Mouse (Mus musculus): ENCODE results near the gene Trpm8. TPM values are rescaled to one million over a fixed set of nuclear protein-coding genes. Genes with fewer than 3 reads are reported as not detected.

Gene Trpm8
- total RNA-seq, 1 experiment from 2014 or later: not detected

GRCm38 (mm10) chr1:88304261-88304985 lies 27.0 kb downstream of the Trpm8 start:
- ATAC-seq (replicated peaks in 1 of 2; ENCODE audit: insufficient read depth in 1 of 2, low FRiP score in 2 of 2, low TSS enrichment in 1 of 2, low read depth in 1 of 2, poor library complexity in 2 of 2, severe bottlenecking in 2 of 2): no peak

GRCm38 (mm10) chr1:88305018-88305795 lies 27.7 kb downstream of the Trpm8 start:
- no peak for ATAC-seq (replicated peaks in 1 of 2; ENCODE audit: insufficient read depth in 1 of 2, low FRiP score in 2 of 2, low TSS enrichment in 1 of 2, low read depth in 1 of 2, poor library complexity in 2 of 2, severe bottlenecking in 2 of 2)

GRCm38 (mm10) chr1:88306543-88306942 lies 29.1 kb downstream of the Trpm8 start:
- ATAC-seq (replicated peaks in 1 of 2; ENCODE audit: insufficient read depth in 1 of 2, low FRiP score in 2 of 2, low TSS enrichment in 1 of 2, low read depth in 1 of 2, poor library complexity in 2 of 2, severe bottlenecking in 2 of 2): no peak

- ATAC-seq (replicated peaks in 1 of 2; ENCODE audit: insufficient read depth in 1 of 2, low FRiP score in 2 of 2, low TSS enrichment in 1 of 2, low read depth in 1 of 2, poor library complexity in 2 of 2, severe bottlenecking in 2 of 2): no peak
Measured at GRCm38 (mm10) chr1:88307180-88307579, 29.7 kb downstream of the Trpm8 start.

GRCm38 (mm10) chr1:88309020-88309419 lies 31.6 kb downstream of the Trpm8 start:
- no peak for ATAC-seq (replicated peaks in 1 of 2; ENCODE audit: insufficient read depth in 1 of 2, low FRiP score in 2 of 2, low TSS enrichment in 1 of 2, low read depth in 1 of 2, poor library complexity in 2 of 2, severe bottlenecking in 2 of 2)

GRCm38 (mm10) chr1:88309905-88310304 lies 32.4 kb downstream of the Trpm8 start:
- ATAC-seq (replicated peaks in 1 of 2; ENCODE audit: insufficient read depth in 1 of 2, low FRiP score in 2 of 2, low TSS enrichment in 1 of 2, low read depth in 1 of 2, poor library complexity in 2 of 2, severe bottlenecking in 2 of 2): 0 out of 4 replicates have a peak, but pooled peaks of 1 of the 2 experiments have one; percentile 14

GRCm38 (mm10) chr1:88310349-88310748 lies 32.9 kb downstream of the Trpm8 start:
- ATAC-seq (replicated peaks in 1 of 2; ENCODE audit: insufficient read depth in 1 of 2, low FRiP score in 2 of 2, low TSS enrichment in 1 of 2, low read depth in 1 of 2, poor library complexity in 2 of 2, severe bottlenecking in 2 of 2): peak in 1 of 2 experiments; percentile 6; a peak in 1 of 4 replicates

- no peak for ATAC-seq (replicated peaks in 1 of 2; ENCODE audit: insufficient read depth in 1 of 2, low FRiP score in 2 of 2, low TSS enrichment in 1 of 2, low read depth in 1 of 2, poor library complexity in 2 of 2, severe bottlenecking in 2 of 2)
Measured at GRCm38 (mm10) chr1:88317279-88317678, 39.8 kb downstream of the Trpm8 start.

- peak in 1 of 2 experiments; percentile 69; a peak in 1 of 4 replicates for ATAC-seq (replicated peaks in 1 of 2; ENCODE audit: insufficient read depth in 1 of 2, low FRiP score in 2 of 2, low TSS enrichment in 1 of 2, low read depth in 1 of 2, poor library complexity in 2 of 2, severe bottlenecking in 2 of 2)
Measured at GRCm38 (mm10) chr1:88318531-88319060, 41.1 kb downstream of the Trpm8 start.

- no peak for ATAC-seq (replicated peaks in 1 of 2; ENCODE audit: insufficient read depth in 1 of 2, low FRiP score in 2 of 2, low TSS enrichment in 1 of 2, low read depth in 1 of 2, poor library complexity in 2 of 2, severe bottlenecking in 2 of 2)
Measured at GRCm38 (mm10) chr1:88320821-88321395, 43.4 kb downstream of the Trpm8 start.

GRCm38 (mm10) chr1:88322146-88322545 lies 44.7 kb downstream of the Trpm8 start:
- no peak for ATAC-seq (replicated peaks in 1 of 2; ENCODE audit: insufficient read depth in 1 of 2, low FRiP score in 2 of 2, low TSS enrichment in 1 of 2, low read depth in 1 of 2, poor library complexity in 2 of 2, severe bottlenecking in 2 of 2)

- ATAC-seq (replicated peaks in 1 of 2; ENCODE audit: insufficient read depth in 1 of 2, low FRiP score in 2 of 2, low TSS enrichment in 1 of 2, low read depth in 1 of 2, poor library complexity in 2 of 2, severe bottlenecking in 2 of 2): no peak
Measured at GRCm38 (mm10) chr1:88323101-88323500, 45.6 kb downstream of the Trpm8 start.

GRCm38 (mm10) chr1:88339481-88339880 lies 62.0 kb downstream of the Trpm8 start:
- no peak for ATAC-seq (replicated peaks in 1 of 2; ENCODE audit: insufficient read depth in 1 of 2, low FRiP score in 2 of 2, low TSS enrichment in 1 of 2, low read depth in 1 of 2, poor library complexity in 2 of 2, severe bottlenecking in 2 of 2)

- ATAC-seq (replicated peaks in 1 of 2; ENCODE audit: insufficient read depth in 1 of 2, low FRiP score in 2 of 2, low TSS enrichment in 1 of 2, low read depth in 1 of 2, poor library complexity in 2 of 2, severe bottlenecking in 2 of 2): no peak
Measured at GRCm38 (mm10) chr1:88342615-88343014, 65.2 kb downstream of the Trpm8 start.

- no peak for ATAC-seq (replicated peaks in 1 of 2; ENCODE audit: insufficient read depth in 1 of 2, low FRiP score in 2 of 2, low TSS enrichment in 1 of 2, low read depth in 1 of 2, poor library complexity in 2 of 2, severe bottlenecking in 2 of 2)
Measured at GRCm38 (mm10) chr1:88345580-88345979, 68.1 kb downstream of the Trpm8 start.

- ATAC-seq (replicated peaks in 1 of 2; ENCODE audit: insufficient read depth in 1 of 2, low FRiP score in 2 of 2, low TSS enrichment in 1 of 2, low read depth in 1 of 2, poor library complexity in 2 of 2, severe bottlenecking in 2 of 2): no peak
Measured at GRCm38 (mm10) chr1:88348496-88349005, 71.1 kb downstream of the Trpm8 start.

GRCm38 (mm10) chr1:88350761-88351160 lies 73.3 kb downstream of the Trpm8 start:
- ATAC-seq (replicated peaks in 1 of 2; ENCODE audit: insufficient read depth in 1 of 2, low FRiP score in 2 of 2, low TSS enrichment in 1 of 2, low read depth in 1 of 2, poor library complexity in 2 of 2, severe bottlenecking in 2 of 2): no peak

GRCm38 (mm10) chr1:88355025-88355424 lies 77.6 kb downstream of the Trpm8 start:
- ATAC-seq (replicated peaks in 1 of 2; ENCODE audit: insufficient read depth in 1 of 2, low FRiP score in 2 of 2, low TSS enrichment in 1 of 2, low read depth in 1 of 2, poor library complexity in 2 of 2, severe bottlenecking in 2 of 2): no peak

Measured in hematopoietic stem cell, adult 5-6 weeks (primary cell).